Mouse (Mus musculus) lung, postnatal 0 days (tissue): ENCODE results near the gene Mpz.

ENCODE experiments used
- CTCF ChIP-seq: IDR thresholded peaks from 2 replicates; pipeline ENCODE4 v1.5.1; 2016; ENCODE audit warnings: antibody characterized with exemption, mild to moderate bottlenecking
- EP300 ChIP-seq: IDR thresholded peaks from 2 replicates; pipeline ENCODE4 v1.6.1; 2016; ENCODE audit warnings: antibody characterized with exemption, mild to moderate bottlenecking, control low read depth

- TF ChIP-seq CTCF = no peak
- no peak for TF ChIP-seq EP300
Observed at GRCm38 (mm10) chr1:171135600-171135999, 14.9 kb upstream of the Mpz start.
